Mouse (Mus musculus) kidney, adult 2 months (tissue): ENCODE results near the gene Cops7a.

ENCODE experiments used
- CTCF ChIP-seq: fragments of 200-500 bp; conservative IDR thresholded peaks from 2 replicates; pipeline ENCODE4 v1.5.1; 2011; ENCODE audit warnings: low read depth, mild to moderate bottlenecking, control low read depth, low read length, moderate library complexity, mixed read lengths; ENCODE audit not compliant: insufficient read depth, insufficient read length
- POLR2A ChIP-seq: fragments of 200-500 bp; IDR thresholded peaks from one replicate; pipeline ENCODE4 v1.6.1; 2011; ENCODE audit warnings: low read depth, low read length, control low read depth

DNA sequence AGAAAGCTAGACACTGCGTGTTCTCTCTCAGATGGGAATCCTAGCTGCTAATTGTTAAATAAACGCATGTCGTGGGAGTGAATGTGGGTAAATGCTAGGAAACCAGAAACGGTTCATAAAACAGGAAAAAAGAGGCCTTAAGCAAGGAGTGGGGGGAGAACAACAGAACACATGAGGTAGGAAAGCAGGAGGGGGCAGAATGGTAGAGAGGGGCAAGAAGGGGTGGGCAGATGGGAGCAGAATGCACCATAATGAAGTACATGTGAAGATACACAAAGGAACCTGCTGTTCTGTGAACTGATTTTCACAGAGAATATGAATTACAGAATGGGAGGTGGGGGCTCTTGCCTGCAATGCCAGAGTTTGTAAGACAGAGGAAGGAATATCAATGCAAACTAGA lies 26.9 kb upstream of the Cops7a start:
- TF ChIP-seq CTCF (no peak), POLR2A (no peak)
